Mouse (Mus musculus) thymus, adult 18-20 months (tissue): ENCODE results near the gene Igsf8.
A peak's percentile ranks its signal among the peaks of the same experiment; 100 is the strongest.

Experiments
- DNase-seq, 2 experiments: peaks; one replicate each; pipeline ENCODE4 v3.0.0; 2022; ENCODE audit warnings: mixed read lengths in 2 of 2

Igsf8 gene

GRCm38 (mm10) chr1:172325680-172326535, 64.5 kb downstream of the Igsf8 start:
- DNase-seq = peak; percentile 54 to 55

GRCm38 (mm10) chr1:172326684-172327083, 65.2 kb downstream of the Igsf8 start:
- DNase-seq = no peak

DNA sequence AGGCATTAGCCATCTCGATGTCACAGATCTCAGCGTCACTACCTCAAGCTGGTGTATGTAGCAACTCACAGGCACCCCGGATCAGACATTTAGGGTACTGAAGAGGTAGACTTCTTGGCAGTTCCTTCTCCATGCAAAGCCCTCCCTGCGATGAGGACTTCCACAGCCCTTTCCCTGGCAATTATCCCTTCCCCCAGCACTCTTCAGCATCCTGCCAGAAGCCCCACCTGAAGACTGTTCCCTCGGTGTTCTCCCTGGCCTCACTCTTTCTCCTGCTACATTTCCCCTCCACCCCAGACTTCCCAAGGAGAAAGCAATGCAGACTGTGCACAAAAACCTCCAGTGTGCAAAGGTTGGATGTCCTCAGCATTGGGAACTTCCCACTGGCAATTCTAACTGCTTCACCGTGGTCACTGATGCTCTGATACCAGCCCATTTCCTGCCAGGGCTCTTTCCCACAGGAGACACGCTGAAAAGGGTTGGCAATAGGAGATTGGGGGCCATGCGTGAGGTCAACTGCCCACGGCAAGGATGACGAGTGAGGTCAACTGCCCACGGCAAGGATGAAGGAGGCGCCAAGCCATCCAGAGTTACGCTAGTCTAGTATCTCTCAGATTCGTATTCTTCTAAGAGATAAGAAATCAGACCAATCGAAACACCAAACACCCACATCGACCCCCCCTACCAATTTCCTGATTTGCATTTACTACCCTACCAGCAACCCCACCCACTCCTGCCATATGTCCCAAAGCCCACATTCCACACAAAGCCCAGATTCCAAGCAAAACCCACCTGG, 66.0 kb downstream of the Igsf8 start:
- DNase-seq = no peak

DNA sequence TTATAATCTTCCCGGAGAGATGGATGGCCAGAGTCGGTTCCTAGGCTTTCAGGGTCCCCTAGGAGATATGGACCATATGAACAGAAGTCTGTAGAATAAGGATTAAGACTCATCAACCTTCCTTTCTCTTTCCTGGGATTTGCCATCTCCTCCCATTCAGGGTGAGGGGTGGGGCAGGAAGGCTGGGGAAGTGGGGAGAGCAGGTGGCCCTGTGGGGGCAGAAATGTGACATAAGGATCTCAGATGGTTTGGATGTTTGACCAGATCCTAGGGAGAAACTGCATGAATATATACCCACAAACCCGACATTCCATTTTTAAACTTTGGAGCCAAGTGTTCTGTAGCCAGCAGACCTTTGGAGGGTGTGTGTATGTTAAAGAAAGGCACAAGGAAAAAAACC, 66.6 kb downstream of the Igsf8 start:
- no peak for DNase-seq

- no peak for DNase-seq
Measured at GRCm38 (mm10) chr1:172328461-172328860, 67.0 kb downstream of the Igsf8 start.

- DNase-seq = no peak
Measured at GRCm38 (mm10) chr1:172329131-172329530, 67.7 kb downstream of the Igsf8 start, which contains the start of gene Kcnj9. Gene Kcnj9 (minus strand): TSS chr1:172329318.

DNA sequence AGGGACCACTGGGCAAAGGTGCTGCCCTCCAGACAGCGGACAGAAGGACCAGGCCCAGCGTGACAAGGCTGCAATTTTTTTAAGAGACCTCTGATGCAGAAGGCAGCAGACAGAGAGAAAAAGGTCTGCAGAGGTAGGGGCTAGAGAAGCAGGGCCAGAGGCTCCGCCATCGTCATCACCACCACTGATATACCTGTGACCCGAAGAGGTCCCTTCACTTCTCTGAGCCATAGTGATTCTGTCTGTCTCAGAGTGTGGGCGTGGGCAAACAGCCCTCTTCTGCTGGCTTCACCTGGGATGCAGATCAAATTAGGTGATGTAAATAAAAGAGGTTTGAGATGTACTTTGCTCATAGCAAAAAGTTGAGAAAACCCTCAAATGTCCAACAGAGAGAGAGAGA, 68.2 kb downstream of the Igsf8 start:
- no peak for DNase-seq

DNA sequence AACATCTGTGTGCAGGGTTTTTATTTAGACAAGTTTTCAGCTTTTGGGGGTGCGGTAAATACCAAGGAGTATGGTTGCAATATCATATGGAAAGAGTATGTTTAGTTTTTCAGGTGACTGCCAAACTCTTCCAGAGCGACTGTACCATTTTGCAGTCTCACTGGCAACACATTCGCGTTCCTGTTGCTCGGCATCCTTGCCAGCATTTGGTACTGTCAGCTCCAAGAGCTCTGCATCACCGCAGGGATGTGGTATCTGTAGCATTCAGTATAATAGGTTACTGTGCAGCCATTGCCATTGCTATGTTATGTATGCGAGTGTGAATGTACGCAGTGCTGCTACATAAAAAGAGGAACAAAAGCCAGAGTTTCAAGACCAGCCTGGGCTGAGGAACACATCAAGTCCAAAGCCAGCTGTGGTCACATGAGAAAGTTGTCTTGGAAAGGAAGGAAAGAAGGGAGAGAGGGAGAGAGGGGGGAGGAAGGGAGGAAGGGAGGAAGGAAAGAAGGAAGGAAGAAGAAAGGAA, 70.0 kb downstream of the Igsf8 start:
- no peak for DNase-seq

DNA sequence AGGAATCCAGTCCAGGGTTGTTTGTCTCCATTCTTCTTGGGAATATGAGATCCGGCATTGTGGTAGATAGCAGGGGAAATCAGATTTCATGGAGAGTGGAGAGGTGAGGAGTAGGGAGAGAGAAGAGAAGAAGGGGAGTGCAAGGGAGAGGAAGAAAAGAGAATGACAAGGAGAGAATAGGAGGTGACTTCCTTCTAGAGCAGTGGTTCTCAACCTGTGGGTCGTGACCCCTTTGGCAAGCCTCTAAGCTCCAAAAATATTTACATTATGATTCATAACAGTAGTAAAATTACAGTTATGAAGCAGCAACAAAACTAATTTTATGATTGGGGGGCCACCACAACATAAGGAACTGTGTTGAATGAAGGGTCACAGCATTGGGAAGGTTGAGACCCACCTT, 71.5 kb downstream of the Igsf8 start:
- no peak for DNase-seq

DNA sequence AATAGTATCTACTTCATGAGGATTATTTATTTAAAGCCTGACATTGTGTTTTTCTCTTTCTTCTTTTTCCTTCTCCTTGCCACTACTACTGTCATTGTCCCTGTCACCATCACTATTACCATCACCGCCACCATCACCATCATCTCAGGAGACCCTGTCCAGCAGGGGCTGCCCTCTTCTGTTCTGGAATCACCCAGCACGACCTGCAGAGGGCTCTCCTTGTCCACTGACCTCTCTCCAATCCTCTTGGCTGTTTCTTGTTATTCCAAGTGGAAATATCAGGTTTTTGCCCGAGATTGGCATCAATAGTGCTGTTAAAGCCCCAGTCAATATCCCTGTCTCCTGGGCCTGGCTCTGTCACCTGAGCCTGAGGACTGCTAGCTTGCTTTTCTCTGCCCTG, 72.1 kb downstream of the Igsf8 start:
- no peak for DNase-seq

GRCm38 (mm10) chr1:172335804-172336203, 74.4 kb downstream of the Igsf8 start:
- DNase-seq = no peak

- no peak for DNase-seq
Measured at GRCm38 (mm10) chr1:172337411-172338185, 76.2 kb downstream of the Igsf8 start.

DNA sequence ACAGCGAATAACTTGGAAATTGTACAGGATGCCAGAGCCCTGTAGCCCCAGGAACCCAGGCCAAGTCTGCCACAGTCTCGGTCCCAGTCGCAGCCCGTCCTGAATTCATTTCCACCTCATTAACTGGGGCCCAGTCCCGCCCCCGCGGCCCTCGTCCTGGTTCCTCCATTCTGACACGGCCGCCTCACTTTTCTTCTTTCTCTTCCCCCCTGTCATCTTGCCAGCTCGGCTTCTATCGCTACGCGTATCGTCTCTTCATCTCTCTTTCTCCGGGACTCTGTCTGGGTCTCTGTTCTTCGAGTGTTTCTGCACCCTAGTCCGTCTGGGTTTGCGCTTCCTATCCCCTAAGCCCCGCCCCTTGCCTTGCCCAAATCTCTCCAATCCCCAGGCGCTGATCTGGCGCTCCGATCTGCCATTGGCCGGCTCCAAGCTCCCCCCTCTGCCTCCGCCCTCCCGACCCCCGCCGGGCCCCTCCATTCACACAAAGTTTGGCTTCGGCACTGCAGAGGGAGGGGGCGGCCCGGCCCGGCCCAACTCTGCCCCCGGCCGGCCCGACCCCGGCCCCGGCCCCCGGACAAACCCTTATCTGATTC, 79.4 kb downstream of the Igsf8 start, which contains the start of gene Kcnj10:
Kcnj10 (plus strand) TSS at position 482 of the 593 bp plus-strand sequence.
- peak; percentile 58 to 67 for DNase-seq

DNA sequence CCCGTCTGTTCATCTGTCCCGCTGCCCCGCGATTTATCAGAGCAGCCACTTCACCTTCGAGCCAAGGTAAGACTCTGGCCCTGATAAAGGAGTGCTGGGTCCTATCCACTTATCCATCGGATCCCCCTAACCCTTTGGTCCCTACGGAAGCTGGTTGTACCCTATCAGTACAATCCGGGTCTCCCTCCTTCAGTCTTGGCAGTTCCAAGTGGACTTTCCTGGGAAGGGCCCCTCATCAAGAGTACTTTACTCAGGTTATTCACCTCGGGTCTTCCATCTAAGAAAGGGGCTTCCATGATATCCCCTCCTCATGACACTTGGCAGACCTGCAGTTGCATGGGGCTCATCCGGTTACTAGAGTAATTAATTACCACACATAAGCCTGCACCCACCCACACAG, 79.9 kb downstream of the Igsf8 start:
- no peak for DNase-seq

- no peak for DNase-seq
Measured at GRCm38 (mm10) chr1:172342729-172343128, 81.3 kb downstream of the Igsf8 start.

- DNase-seq = no peak
Measured at GRCm38 (mm10) chr1:172343914-172344313, 82.5 kb downstream of the Igsf8 start.

- no peak for DNase-seq
Measured at GRCm38 (mm10) chr1:172344820-172345219, 83.4 kb downstream of the Igsf8 start.

- DNase-seq = no peak
Measured at GRCm38 (mm10) chr1:172346707-172347106, 85.3 kb downstream of the Igsf8 start.

GRCm38 (mm10) chr1:172347382-172347781, 85.9 kb downstream of the Igsf8 start:
- DNase-seq = no peak

DNA sequence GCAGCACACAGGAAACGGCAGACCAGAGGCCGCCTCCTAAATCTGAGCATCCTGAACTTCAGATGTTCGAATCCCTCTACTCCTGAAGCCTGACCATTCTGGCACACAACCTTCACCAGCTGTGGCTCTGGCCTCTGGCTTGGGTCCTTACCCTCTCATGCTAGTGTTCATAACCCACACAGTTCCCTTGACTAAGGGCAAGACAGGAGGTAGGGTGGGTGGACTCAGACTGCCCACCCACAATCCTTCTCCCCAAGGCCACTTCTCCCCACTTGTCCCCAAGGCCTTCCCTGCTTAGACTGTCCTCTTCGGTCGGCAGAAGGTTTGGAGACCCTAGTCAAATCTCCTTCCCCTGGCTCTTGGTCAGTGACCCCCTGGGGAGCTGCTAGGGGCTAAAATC, 88.1 kb downstream of the Igsf8 start:
- no peak for DNase-seq

- DNase-seq = no peak
Measured at GRCm38 (mm10) chr1:172349916-172350812, 88.7 kb downstream of the Igsf8 start.
